Comparison of ENCODE assay signal across 27 mouse cellular contexts in the genomic region with DNA sequence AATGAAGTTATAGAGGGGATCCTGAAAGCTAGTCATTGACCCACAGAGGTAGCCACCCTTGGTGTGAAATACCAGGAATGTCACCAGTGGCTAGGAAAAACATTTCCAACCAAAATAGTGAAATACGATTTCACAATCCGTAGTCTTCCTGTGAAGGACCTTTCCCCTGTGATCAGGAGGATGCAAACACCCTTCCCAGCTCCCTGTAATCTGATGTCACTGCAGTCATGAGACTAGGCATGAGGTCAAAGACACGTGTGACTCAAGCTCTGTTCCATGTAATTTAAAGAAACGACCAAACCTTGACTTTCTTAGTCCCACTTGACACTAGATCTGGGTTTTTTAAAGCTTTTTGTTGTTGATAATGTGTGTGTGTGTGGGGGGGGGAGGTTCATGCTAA. TPM values are rescaled to one million over a fixed set of nuclear protein-coding genes. Genes with fewer than 3 reads are reported as not detected.
DNase-seq lines count a peak whose midpoint lies in the region; ATAC-seq and TF ChIP-seq lines count a peak whose summit lies in the region.
"Had no signal": no experiment of that assay in that cellular context is flagged by ENCODE, and none has a peak within 500 bp of the region (broad histone marks: within the 10 kb centered on the region; RNA-seq: fewer than 3 reads in every experiment).

No protein-coding gene starts in this region.

- no peaks in the 10 kb centered on the region; the same call in 1 of the 2 replicates for H3K27me3 ChIP-seq in liver, embryonic 15.5 days
- H3K27me3 ChIP-seq in liver, embryonic 11.5 days (replicated peaks; ENCODE audit: control insufficient read depth, insufficient read depth, low read length) = no peaks in the 10 kb centered on the region
- no peaks in the 10 kb centered on the region for H3K27me3 ChIP-seq in liver, postnatal 0 days (ENCODE audit: insufficient read depth, low read length)
- H3K27me3 ChIP-seq: embryonic facial prominence, embryonic 13.5 days; forebrain, embryonic 12.5 days; forebrain, embryonic 15.5 days; heart, embryonic 12.5 days; heart, embryonic 15.5 days; hindbrain, embryonic 13.5 days had no signal

- no peak overlapping the region for H3K9ac ChIP-seq in liver, embryonic 15.5 days
- no peak overlapping the region for H3K9ac ChIP-seq in liver, embryonic 11.5 days (ENCODE audit: low read depth, low read length)
- H3K9ac ChIP-seq in liver, postnatal 0 days (replicated peaks) = no peak overlapping the region
- H3K9ac ChIP-seq: embryonic facial prominence, embryonic 13.5 days; forebrain, embryonic 12.5 days; forebrain, embryonic 15.5 days; heart, embryonic 12.5 days; heart, embryonic 15.5 days; hindbrain, embryonic 13.5 days had no signal

- WGBS in liver, embryonic 15.5 days (ENCODE audit: insufficient replicate concordance) = 52% methylated on average over 4 of the region's 4 CpGs
- WGBS in liver, embryonic 11.5 days = 82% methylated on average over 4 of the region's 4 CpGs
- WGBS in liver, postnatal 0 days (ENCODE audit: insufficient replicate concordance) = 60% methylated on average over 4 of the region's 4 CpGs

- no peak for TF ChIP-seq CTCF in liver, postnatal 0 days (IDR thresholded peaks at IDR 0.05; ENCODE audit: low read depth)

- 0 out of 2 replicates have a peak, but pooled peaks cover 2% of the 10 kb centered on the region for H3K4me1 ChIP-seq in liver, embryonic 15.5 days (replicated peaks)
- H3K4me1 ChIP-seq in liver, embryonic 11.5 days (replicated peaks; ENCODE audit: control insufficient read depth, insufficient read depth, low read length) = no peaks in the 10 kb centered on the region
- H3K4me1 ChIP-seq in liver, postnatal 0 days (ENCODE audit: insufficient read depth) = peaks cover 9% of the 10 kb centered on the region; the same call in 1 of the 2 replicates
- H3K4me1 ChIP-seq: embryonic facial prominence, embryonic 10.5 days; forebrain, embryonic 15.5 days; hindbrain, embryonic 10.5 days had no signal

- H3K9me3 ChIP-seq in liver, embryonic 15.5 days (replicated peaks) = no peaks in the 10 kb centered on the region
- H3K9me3 ChIP-seq in liver, embryonic 11.5 days (ENCODE audit: control insufficient read depth, low read length) = no peaks in the 10 kb centered on the region
- no peaks in the 10 kb centered on the region for H3K9me3 ChIP-seq in liver, postnatal 0 days (ENCODE audit: low read length)
- H3K9me3 ChIP-seq: embryonic facial prominence, embryonic 10.5 days; embryonic facial prominence, embryonic 13.5 days; forebrain, embryonic 12.5 days; forebrain, embryonic 15.5 days; heart, embryonic 12.5 days; heart, embryonic 15.5 days; hindbrain, embryonic 10.5 days; hindbrain, embryonic 13.5 days had no signal

- H3K4me3 ChIP-seq in liver, embryonic 15.5 days (replicated peaks) = no peak overlapping the region
- no peak overlapping the region for H3K4me3 ChIP-seq in liver, embryonic 11.5 days (ENCODE audit: low read depth, low read length)
- no peak overlapping the region for H3K4me3 ChIP-seq in liver, postnatal 0 days (ENCODE audit: low read depth, low read length)
- H3K4me3 ChIP-seq: embryonic facial prominence, embryonic 10.5 days; embryonic facial prominence, embryonic 13.5 days; erythroblast, embryonic 14.5 days; forebrain, embryonic 12.5 days; forebrain, embryonic 15.5 days; heart, embryonic 12.5 days; heart, embryonic 15.5 days; hindbrain, embryonic 10.5 days; hindbrain, embryonic 13.5 days had no signal

- H3K4me2 ChIP-seq in liver, embryonic 15.5 days = no peak overlapping the region
- no peak overlapping the region for H3K4me2 ChIP-seq in liver, embryonic 11.5 days
- H3K4me2 ChIP-seq in liver, postnatal 0 days (ENCODE audit: low read depth, low read length) = no peak overlapping the region
- H3K4me2 ChIP-seq: embryonic facial prominence, embryonic 13.5 days; forebrain, embryonic 12.5 days; forebrain, embryonic 15.5 days; heart, embryonic 12.5 days; heart, embryonic 15.5 days; hindbrain, embryonic 13.5 days had no signal

- no peak for DNase-seq in liver, embryonic 11.5 days (ENCODE audit: low spot score)
- DNase-seq in adipocyte (ENCODE audit: low spot score) = peak; percentile 42
- DNase-seq in liver, postnatal 0 days = no peak
- DNase-seq in spleen, adult 18-20 months = no peak
- no peak for DNase-seq in embryo, embryonic 10.5 days (ENCODE audit: low spot score)
- DNase-seq: adrenal gland, postnatal 14 days; cerebellum, adult 18-20 months; cerebellum, adult 9-10 months; cerebellum, postnatal 25 days; embryo, embryonic 11 days; gastrocnemius, postnatal 25 days; heart, adult 18-20 months; heart, postnatal 10 days; heart, postnatal 36 days had no signal

- no peak overlapping the region for H3K27ac ChIP-seq in liver, embryonic 15.5 days (replicated peaks)
- H3K27ac ChIP-seq in liver, embryonic 11.5 days (ENCODE audit: low read depth, low read length) = no peak overlapping the region
- H3K27ac ChIP-seq in liver, postnatal 0 days (ENCODE audit: low read depth) = peak overlapping the region; percentile 24; the same call in 1 of the 2 replicates
- H3K27ac ChIP-seq: embryonic facial prominence, embryonic 10.5 days; embryonic facial prominence, embryonic 13.5 days; forebrain, embryonic 12.5 days; forebrain, embryonic 15.5 days; heart, embryonic 15.5 days; hindbrain, embryonic 10.5 days; hindbrain, embryonic 13.5 days had no signal

- ATAC-seq in liver, embryonic 15.5 days (ENCODE audit: insufficient read depth) = 0 out of 2 replicates have a peak, but pooled peaks have one; percentile 37
- ATAC-seq in liver, embryonic 11.5 days (replicated peaks; ENCODE audit: low FRiP score) = no peak
- peak; percentile 87 for ATAC-seq in liver, postnatal 0 days
- ATAC-seq: activated CD4-positive, CD25-positive, alpha-beta regulatory T cell, adult 4 months; CD4-positive, CD25-positive, alpha-beta regulatory T cell, adult 4 months; forebrain, embryonic 15.5 days; hindbrain, embryonic 16.5 days had no signal

- H3K36me3 ChIP-seq in liver, embryonic 15.5 days (replicated peaks) = no peaks in the 10 kb centered on the region
- no peaks in the 10 kb centered on the region for H3K36me3 ChIP-seq in liver, embryonic 11.5 days (ENCODE audit: control insufficient read depth, insufficient read depth, low read length)
- no peaks in the 10 kb centered on the region for H3K36me3 ChIP-seq in liver, postnatal 0 days (replicated peaks; ENCODE audit: insufficient read depth, low read length)
- H3K36me3 ChIP-seq: embryonic facial prominence, embryonic 10.5 days; forebrain, embryonic 12.5 days; forebrain, embryonic 15.5 days; heart, embryonic 12.5 days; heart, embryonic 15.5 days; hindbrain, embryonic 10.5 days; hindbrain, embryonic 13.5 days had no signal

- TF ChIP-seq EP300 in liver, postnatal 0 days (IDR thresholded peaks at IDR 0.05; ENCODE audit: low read depth) = peak; percentile 62; the same call in 1 of the 2 replicates

RNA-seq across cellular contexts. Expression of a gene that starts 21.8 kb away (rescaled TPM):
- polyA plus RNA-seq in liver, embryonic 15.5 days (2015; fragmentation: Nextera tagmentation; extraction: Ambion mirVana) = 1.4 and 2.2 TPM in 2 replicates
- polyA plus RNA-seq in liver, embryonic 11.5 days (2014; fragmentation: Nextera tagmentation; extraction: Ambion mirVana) = 3.1 and 3.6 TPM in 2 replicates
- polyA plus RNA-seq in liver, postnatal 0 days (2015; fragmentation: Nextera tagmentation; extraction: Ambion mirVana) = 1.00 and 1.3 TPM in 2 replicates
- polyA plus RNA-seq: activated CD4-positive, CD25-positive, alpha-beta regulatory T cell, adult 4 months; CD4-positive, CD25-positive, alpha-beta regulatory T cell, adult 4 months had no signal
